Mouse (Mus musculus): ENCODE measurements around the gene Ttc28. TPM values are rescaled to one million over a fixed set of nuclear protein-coding genes. Genes with fewer than 3 reads are reported as not detected.

Gene Ttc28
- total RNA-seq, 2 experiments from 2014 or later, result 13.5 to 15.3 TPM

DNA sequence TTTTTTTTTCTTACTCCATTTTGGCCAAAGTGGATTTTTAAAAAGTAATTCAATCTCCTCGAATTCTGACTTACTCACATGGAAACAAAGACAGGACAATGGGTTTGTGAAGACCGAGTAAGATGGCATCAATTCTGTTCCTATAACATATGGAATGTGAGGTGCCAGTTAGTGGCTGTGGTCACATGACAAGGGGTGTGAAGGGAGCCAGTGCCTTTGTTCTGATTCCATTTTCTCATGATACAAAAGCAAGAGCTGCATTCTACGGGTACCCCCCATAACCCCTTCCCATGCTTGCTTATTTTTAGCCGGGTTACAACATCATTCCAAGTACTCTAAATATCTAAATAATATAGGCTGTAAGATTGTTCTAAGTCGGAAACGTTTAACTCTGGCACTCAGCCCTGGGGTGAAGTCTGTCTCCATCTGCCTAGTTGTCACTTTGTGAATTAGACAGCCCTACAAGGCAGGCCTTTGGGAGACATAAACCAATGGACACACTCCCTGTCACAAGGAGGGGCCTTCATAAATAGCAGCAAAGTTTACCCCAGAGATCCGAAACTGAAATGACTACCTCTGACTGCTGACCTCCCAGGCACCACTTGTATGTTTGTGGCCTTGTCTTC, 157.6 kb downstream of the Ttc28 start:
- no peak for DNase-seq
- intact Hi-C loops (cut with DNase I), result no loop called here

DNA sequence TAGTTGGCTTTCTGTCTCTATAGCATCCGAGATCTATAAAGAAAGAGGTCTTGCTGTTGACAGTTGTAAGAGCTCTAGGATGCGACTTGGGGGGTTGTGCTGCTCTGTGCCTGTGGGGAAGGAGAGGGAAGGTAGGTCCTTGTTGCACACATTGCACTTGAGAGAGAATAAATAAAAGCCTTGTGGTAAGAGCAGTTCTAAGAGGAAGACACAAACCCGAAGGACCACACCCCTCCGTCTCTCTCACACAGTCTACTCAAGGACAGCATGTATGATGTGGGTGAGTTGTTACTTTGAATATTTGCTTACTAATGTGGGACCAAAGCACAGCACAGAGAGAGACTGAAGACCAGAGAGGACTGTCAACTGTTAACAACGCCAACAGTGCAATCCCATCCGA, 160.2 kb downstream of the Ttc28 start:
- no peak for DNase-seq
- intact Hi-C loops (cut with DNase I), result no loop called here

DNA sequence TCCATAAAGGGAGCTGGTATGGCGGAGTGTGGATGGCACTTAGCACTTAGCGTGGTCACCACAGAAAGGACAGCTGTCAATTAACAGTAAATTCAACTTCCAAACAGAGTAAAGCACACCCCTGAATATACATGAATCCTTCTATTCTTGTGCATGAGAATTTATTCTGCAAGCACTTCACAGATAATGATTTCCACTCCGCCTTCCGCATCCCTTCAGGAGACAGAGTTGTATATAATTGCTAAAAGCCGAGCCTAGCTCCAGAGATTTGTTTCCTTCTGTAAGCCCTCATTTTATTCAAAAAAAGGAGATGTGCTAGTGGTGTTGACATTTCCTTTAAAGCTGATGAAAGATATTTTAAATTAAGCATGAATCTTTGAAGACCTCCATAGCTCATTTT, 162.3 kb downstream of the Ttc28 start:
- intact Hi-C loops (cut with DNase I), result no loop called here
- no peak for DNase-seq

DNA sequence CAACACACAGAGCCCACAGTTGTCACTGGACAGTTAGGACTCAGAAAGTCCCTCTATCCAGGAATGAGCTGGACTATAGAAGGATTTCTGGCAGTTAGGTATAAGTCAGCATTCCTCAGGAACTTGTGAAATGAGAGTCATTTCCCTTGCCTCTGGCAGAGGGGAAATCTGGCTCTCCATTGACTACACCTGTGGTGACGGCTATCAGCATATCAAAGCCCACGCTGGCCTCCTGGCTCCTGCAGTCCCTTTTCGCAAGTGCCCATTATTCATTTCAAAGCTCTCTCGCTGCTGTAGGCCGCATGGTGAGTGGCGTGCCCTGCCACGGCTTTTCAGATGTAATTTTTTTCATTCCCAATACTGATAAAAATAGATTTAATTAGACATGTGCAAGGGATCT, 164.6 kb downstream of the Ttc28 start:
- intact Hi-C loops (cut with DNase I), result no loop called here
- no peak for DNase-seq

DNA sequence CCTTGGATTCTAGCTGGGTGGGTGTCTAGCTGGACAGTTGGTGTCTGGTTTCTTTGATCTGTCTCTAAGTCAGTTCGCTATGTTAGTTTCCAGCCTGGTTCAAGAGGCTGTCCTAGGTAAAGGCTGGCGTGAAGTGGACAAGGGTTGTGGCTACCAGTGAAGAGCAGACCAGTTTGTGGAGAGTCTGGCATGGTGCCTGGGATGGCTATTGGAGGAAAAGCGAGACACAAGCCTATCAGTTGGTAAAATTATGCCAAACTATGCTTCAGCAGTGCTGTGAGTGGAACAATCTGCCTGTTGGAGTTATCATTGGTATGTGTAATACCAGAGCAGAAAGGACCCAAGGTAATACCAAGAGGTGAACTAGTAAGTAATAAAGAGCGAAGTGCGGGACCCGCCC, 166.8 kb downstream of the Ttc28 start:
- intact Hi-C loops (cut with DNase I), result no loop called here
- no peak for DNase-seq

DNA sequence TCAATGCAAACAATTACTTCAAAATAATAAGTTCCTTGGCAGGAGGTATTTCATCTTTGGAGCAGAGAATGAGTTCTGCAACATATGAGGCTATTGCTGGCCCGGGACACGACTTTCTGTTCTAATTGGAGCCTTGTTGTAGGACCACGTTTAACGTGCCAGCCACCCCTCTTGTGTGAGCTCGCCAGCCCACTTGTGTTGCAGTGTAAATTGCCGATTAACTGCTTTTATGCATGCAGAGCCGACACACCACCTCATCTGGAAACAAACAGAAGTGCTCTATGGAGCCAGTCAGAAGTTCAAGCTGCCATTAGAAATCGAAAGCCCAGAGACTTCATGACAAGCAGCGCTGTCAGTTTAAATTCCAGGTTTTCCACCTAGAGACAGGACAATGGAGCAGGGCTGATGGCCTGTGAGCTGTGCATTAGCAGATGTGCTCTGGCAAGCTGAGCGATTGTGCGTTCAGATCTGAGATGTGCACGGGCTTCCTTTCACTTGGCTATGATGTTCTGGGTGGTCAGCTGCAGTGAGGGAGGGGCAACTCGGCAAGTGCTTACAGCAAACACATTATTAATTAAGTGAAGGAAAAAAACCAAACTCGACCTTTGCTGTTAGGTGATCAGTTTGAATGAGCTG, 167.4 kb downstream of the Ttc28 start:
- no peak for DNase-seq
- intact Hi-C loops (cut with DNase I), result no loop called here

DNA sequence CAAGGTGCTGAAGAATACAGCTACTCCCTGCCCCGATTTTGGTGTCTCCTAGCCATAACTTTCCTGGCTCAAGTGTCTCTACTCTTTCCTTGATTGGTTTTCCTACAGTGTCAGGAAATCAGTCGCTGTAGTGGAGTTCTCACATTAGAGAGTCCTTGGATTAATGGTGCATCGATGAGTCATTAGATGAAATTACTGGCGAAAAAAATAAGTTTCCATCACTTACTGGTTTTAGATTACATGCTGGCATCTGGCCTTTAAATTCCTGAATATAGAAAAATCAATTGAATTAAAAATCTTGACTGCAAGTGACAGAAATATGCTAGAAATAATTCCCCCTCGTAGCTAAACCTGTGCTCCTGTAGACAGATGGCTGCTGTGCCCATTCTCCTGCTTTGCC, 168.4 kb downstream of the Ttc28 start:
- intact Hi-C loops (cut with DNase I), result no loop called here
- no peak for DNase-seq

DNA sequence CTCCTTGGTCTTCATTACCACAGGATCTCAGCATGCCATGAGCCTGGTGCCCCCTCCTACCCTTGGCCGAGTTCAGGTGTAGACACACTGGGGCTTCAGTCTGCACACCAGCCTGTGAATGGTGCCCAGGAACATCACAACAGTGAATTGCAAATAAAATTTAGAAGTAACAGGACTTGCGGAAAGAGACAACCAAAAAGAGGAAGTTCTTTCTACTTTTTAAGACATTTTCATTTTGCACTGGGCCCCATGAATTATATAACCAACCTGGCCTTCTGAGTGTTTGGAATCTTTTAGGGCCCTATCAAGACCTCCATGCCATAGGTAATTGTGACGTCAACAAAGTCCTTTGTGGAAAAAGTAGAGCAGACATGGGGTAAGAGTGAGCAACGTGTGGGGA, 170.0 kb downstream of the Ttc28 start:
- intact Hi-C loops (cut with DNase I), result no loop called here

DNA sequence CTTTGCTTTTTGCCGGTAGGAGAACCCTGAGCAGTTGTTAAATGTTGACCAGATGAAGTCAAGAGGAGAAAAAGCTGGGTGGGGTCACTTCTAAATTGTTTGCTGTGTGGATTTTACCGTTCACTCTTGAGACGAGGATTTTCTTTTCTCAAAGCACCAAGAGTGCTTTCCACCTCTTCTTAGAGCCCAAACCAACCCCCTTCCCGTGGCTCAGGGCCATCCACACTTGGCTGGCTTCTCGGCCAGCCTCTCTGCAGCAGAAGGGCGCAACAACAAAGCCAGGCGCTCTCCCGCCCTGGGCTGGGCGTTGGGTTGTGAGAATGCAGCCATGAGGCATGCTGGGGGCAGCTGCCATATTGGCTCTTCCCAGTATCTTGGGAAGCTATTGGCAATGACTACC, 170.5 kb downstream of the Ttc28 start:
- intact Hi-C loops (cut with DNase I), result no loop called here
- peak in 1 of 2 experiments; percentile 43 for DNase-seq

More for the DNA sequence above, 170.0 kb downstream of the Ttc28 start:
- DNase-seq, result no peak

DNA sequence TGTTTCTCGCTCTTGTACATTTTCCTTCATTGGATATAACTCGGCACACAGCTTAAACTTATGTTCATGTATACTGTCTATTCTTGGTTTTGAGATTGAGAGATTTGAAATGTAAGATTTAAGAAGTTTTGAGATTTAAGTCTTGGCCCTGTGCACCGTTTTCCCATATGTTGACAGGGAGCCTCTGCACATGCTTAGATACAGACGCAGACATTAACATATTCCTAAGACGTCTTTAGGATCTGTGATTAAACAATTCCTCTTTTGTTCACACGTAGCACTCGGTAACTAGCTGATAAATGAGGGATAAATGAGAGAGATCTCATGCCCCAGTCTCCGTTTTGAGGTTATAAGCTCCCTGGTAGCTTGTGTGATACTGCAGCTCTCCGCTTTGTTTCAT, 174.8 kb downstream of the Ttc28 start:
- no peak for DNase-seq
- intact Hi-C loops (cut with DNase I), result no loop called here

DNA sequence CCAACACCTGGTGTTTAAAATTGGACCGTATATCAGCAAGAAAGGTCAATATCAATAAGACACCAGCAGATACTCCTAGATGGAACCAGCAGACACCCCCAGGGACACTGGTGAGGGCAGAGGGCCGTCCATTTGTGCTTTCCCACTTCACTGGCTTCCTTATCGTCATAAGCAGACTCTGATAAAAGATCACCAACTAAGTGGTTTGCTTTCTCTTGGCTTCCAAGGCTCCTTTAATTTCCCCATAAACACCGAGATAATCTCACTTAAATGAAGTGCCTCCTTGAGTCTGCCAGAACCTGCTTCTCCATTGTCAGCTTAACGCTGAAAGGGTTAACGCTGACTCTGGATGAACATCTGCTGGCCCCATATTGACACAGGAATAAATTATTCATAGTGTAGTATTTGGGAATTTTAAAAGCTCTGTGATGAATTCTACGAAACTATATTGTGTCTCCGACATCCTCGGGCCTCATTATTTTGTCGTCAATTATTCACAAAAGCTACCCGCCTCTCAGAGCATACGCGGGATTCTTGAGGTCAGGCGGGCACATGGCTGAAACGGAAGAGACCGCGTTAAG, 175.3 kb downstream of the Ttc28 start:
- no peak for DNase-seq
- intact Hi-C loops (cut with DNase I), result loop anchor here (5.0 kb wide), 1 partner anchor 78 kb away; no protein-coding TSS in a partner anchor

DNA sequence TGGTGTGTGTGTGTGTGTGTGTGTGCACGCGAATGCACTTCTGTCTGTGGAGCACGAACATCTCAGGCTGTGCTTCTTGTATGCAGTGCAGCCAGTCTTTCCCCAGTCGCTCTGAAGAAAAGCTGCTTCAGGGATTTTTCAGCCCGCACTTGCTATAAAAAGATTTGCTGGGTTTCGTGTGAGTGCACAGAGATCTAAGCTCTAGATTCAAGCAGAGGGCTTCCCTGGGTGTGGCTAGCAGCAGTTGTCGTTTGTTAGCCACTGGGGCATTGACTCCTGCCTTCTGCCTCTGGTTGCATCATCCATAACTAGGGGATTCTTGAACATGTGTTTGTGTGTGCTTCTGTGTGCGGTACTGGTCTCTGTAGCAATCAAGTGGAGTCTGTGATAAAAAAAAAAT, 175.9 kb downstream of the Ttc28 start:
- DNase-seq, result no peak
- intact Hi-C loops (cut with DNase I), result loop anchor here (5.0 kb wide), 1 partner anchor 78 kb away; no protein-coding TSS in a partner anchor

DNA sequence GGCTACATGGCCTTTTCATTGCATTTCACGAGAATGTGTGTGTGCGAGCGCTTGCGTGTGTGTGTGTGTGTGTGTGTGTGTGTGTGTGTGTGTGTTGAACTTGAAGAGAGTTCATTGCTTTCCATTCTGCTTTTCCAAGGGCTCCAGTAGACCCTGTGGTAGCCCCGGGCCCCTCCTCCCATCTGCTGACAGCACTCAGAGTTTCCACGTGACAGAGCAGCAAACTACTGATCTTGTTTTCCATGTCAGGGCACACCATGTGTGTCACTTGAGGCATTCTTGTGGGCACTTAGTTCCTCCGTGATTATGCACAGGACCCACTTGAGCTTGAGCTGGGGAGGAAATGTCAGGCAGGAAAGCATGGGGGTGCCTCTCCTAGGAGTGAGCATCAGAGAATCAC, 177.5 kb downstream of the Ttc28 start:
- intact Hi-C loops (cut with DNase I), result loop anchor here (5.0 kb wide), 1 partner anchor 80 kb away; no protein-coding TSS in a partner anchor
- no peak for DNase-seq

DNA sequence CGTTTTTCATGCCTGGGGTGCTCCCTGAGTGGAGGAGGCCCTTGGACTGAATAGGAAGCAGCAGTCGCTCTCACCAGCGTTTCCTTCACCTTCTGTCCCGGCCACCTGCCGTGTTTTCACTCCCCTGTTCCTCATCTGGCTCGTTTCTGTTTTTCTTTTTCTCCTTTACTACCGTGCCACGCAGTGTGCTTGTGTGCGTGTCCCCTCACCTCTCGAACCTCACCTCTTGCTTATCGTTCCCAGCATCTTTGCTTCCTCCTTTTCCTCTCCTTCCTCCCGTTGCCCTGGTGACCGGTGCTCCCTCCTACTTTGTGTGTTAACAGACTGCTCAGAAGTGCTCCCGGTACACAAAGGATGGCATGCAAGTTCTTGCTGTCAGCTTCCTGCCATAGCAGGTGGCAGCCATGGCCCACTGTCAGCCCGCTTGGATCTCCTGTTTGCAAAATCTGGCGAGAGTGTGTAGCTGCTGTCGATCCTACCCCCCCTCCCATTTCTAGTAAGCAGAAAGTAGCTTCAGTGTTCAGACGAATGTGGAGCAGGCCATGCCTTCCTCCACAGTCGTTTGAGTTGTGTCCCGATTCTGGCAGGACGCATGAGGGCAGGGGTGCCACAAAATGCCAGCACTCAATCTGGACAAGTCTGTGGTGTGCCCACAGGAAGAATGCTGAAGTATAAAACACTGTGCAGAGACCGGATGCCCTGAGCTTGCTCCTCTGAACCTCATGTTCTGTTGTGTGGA, 179.0 kb downstream of the Ttc28 start:
- DNase-seq, result no peak
- intact Hi-C loops (cut with DNase I), result loop anchor here (5.0 kb wide), 1 partner anchor 81 kb away; no protein-coding TSS in a partner anchor

DNA sequence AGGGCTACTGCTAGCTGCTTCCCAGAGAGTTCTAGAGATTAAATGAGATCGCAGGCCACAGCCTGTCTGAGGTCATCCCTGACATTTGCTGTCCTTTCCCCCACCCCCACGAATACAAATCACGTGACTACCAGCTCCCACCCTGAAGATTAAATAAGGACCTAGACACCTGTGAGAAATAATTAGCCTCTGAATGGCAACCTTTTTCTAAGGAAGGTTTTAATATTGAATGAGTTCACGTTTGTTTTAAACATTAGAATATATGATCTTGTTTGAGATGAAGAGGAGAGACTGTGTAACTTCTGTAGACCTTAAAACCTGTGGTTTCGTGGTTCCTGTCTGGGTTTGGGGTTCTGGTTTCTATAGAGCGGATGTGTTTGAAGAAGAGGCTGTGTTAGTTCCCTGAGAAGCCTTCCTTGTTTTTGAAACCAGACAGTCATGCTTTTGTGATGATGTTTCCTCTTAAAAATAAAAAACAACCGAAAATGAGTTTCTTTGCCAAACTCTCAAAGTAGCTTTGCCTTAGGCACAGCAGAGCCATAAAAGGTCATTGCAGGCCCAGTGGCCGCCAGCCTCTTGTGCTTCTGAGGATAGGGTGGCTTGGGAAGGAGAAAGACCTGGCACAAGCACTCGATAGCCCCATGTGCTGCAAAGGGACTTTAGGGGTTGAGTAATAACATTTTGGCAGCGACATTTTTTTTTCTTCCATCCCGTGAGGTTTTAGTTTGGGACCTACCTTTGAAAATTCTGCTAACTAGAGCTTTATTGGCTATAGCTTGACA, 179.7 kb downstream of the Ttc28 start:
- peak in 1 of 2 experiments; percentile 43 for DNase-seq
- intact Hi-C loops (cut with DNase I), result loop anchor here (5.0 kb wide), 1 partner anchor 82 kb away; no protein-coding TSS in a partner anchor

DNA sequence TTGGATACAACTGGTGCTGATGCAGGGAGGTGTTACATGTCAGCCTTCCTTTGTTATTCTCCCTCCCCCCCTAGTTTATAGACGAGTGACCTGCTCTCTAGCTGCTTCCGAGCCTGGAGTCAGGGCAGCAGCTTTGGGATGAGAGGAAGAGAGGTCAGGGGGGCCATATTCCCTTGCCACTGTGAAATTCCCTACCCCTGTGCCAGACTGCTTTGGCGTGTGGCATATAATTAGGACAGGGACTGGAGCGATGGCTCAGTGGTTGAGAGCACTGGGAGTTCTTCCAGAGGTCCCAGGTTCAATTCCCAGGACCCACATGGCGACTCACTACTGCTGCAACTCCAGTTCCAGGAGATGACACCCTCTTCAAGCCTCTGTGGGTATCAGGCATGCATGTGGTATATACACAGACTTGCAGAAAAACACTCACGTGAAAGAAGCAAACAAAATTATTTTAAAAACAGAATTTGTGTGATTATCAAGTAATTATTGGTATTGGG, 180.7 kb downstream of the Ttc28 start:
- intact Hi-C loops (cut with DNase I), result no loop called here
- no peak for DNase-seq

DNA sequence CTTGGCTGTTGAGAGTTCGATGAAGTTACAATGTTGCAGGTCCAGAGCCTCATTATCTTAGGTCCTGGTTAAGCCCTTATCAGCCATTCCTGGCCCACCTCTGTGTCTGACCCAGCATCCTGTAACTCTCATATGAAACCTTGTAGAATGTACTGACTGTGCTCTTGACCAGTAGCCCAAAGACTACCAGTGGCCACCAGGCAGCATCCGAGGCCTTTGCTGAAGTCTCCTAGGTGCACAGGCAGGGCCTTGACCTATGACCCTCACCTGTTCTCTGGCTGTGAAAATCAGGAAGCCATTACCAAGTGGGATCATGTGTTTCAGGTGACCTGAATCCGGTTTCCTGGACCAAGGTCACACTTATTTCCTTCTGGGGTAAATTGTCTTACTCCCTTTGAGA, 183.6 kb downstream of the Ttc28 start:
- no peak for DNase-seq
- intact Hi-C loops (cut with DNase I), result no loop called here

DNA sequence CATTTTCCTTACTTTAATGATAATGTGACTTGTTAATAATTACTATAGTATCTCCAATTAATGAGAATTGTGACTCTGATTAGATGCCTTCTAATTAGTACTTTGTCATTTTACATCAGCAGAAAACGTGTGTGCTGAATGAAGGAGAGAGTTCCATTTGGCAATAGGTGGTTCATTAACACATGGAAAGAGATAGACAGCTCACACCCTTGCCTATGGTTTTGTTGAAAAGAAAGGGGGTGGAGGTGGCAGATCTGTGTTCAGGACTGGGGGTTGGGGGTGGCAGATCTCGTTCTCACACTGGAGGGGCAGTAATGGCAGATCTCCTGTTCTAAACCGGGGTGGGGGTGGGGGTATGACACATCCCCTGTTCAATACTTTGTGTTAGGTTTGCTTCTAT, 184.4 kb downstream of the Ttc28 start:
- intact Hi-C loops (cut with DNase I), result no loop called here
- DNase-seq, result no peak

DNA sequence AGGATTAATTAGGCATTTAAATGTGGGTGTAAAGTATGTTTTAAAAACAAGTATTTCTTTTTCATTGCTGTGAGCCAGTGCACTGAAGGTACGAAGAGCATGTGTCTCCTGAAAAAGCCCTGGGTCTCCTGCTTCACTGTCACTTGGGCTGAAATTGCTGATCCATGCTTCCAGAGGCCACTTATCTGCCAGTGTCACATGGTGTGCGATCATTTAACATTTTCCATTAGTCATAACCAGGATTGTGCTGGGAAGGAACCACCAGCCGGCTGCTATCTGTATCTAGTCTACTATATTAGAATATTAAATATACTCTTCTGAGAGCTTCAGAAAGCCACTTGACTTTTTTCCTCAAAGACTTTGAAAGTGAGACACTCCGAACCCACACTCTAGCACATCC, 186.2 kb downstream of the Ttc28 start:
- DNase-seq, result no peak
- intact Hi-C loops (cut with DNase I), result no loop called here

DNA sequence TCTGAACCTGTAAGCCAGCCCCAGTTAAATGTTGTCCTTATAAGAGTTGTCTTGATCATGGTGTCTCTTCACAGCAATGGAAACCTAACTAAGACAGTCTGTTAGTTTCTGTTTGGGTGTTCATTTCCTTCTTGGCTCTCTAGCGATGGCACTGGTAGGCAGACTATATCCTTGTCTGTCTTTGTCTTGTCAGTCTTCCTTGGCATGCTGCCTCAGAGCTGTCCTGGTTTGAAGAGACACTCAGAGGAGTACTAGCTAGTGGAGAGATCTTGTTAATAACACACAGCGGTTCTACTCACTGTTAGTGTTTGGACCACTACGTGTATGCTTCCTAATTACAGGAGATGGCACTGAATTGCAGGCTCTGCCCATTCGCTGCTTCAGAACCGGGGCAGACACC, 189.9 kb downstream of the Ttc28 start:
- no peak for DNase-seq
- intact Hi-C loops (cut with DNase I), result no loop called here

All from heart, postnatal 36 days (tissue).